Mouse (Mus musculus): Measurements from ENCODE around the gene Ptpre. TPM values are rescaled to one million over a fixed set of nuclear protein-coding genes. Genes with fewer than 3 reads are reported as not detected.

Ptpre gene
- polyA plus RNA-seq, 1 experiment from 2014 or later: 2.4 TPM

DNA sequence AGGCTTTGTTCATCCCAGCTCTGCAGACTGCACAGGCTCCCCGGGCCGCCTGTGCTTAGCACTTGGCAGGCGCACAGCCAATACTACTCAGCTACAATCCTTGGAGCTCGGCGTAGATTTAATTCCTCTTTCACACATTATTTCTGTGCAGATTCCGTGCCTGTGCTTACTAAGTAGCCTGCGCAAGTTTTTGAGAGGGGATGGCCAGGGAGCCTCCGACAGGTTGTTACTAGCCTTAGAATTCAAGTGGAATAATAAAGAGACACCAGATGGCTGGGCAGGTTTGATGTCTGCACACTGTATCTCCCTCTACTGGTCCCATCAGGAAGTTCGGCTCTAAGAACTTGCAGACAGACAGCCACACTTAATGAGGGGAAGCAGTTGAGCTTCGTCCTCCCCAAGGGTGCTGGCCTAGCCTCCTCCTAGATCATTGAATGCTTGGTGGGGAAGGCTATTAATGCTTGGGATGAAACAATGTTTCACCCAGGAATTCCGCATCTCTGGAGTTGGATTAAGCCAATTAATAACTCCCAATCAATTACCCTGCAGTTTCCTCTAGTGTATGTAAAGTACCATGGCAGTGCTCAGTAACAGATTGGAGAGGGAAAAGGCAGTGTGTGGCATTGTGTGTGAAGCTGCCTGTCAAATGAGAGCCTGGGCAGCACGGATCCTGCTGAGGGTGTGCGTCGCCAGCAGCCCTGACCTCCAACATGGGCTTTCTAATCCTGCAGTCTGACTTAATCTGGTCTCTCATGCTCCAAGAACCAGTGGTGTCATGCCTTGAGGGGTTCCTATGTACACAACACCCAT, 104.6 kb downstream of the Ptpre start:
- Histone ChIP-seq H3K9ac (ENCODE audit: low read depth, low read length) (no peak overlapping the region), H3K27me3 (replicated peaks; ENCODE audit: control insufficient read depth, insufficient read depth, low read length) (no peaks in the 10 kb centered on the region), H3K4me1 (ENCODE audit: control insufficient read depth, insufficient read depth, low read length) (no peaks in the 10 kb centered on the region), H3K4me2 (ENCODE audit: low read depth, low read length) (no peak overlapping the region), H3K4me3 (ENCODE audit: low read length) (no peak overlapping the region), H3K36me3 (ENCODE audit: control insufficient read depth, insufficient read depth, low read length) (no peaks in the 10 kb centered on the region), H3K9me3 (ENCODE audit: control insufficient read depth, low read length) (no peaks in the 10 kb centered on the region), H3K27ac (ENCODE audit: low read length) (no peak overlapping the region)
- WGBS: 62% methylated on average over 14 of the region's 14 CpGs
- ATAC-seq: no peak

DNA sequence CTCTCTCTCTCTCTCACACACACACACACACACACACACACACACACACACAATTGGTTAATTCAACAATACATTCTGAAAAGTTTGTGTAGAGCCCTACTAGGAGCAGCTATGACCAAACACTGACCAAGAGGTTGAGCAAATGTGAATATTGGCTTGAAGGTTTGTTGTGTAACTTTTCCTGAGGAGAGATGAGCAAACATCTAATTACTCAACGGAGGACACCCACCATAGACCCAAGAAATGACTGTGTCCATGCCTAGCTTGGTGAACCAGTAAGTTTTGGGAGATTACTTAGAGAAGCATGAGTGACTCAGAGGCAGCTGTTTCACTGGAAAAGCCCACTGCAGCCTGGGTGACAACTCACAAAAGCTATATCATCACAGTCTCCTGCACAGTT, 107.2 kb downstream of the Ptpre start:
- Histone ChIP-seq H3K9ac (ENCODE audit: low read depth, low read length) (no peak overlapping the region), H3K27me3 (replicated peaks; ENCODE audit: control insufficient read depth, insufficient read depth, low read length) (no peaks in the 10 kb centered on the region), H3K9me3 (ENCODE audit: control insufficient read depth, low read length) (peaks cover 6% of the 10 kb centered on the region; the same call in 1 of the 2 replicates), H3K4me2 (ENCODE audit: low read depth, low read length) (no peak overlapping the region), H3K36me3 (ENCODE audit: control insufficient read depth, insufficient read depth, low read length) (no peaks in the 10 kb centered on the region), H3K4me1 (ENCODE audit: control insufficient read depth, insufficient read depth, low read length) (no peaks in the 10 kb centered on the region), H3K27ac (ENCODE audit: low read length) (no peak overlapping the region), H3K4me3 (ENCODE audit: low read length) (no peak overlapping the region)
- WGBS: 86% methylated on average over 1 of the region's 1 CpGs
- no peak for ATAC-seq

DNA sequence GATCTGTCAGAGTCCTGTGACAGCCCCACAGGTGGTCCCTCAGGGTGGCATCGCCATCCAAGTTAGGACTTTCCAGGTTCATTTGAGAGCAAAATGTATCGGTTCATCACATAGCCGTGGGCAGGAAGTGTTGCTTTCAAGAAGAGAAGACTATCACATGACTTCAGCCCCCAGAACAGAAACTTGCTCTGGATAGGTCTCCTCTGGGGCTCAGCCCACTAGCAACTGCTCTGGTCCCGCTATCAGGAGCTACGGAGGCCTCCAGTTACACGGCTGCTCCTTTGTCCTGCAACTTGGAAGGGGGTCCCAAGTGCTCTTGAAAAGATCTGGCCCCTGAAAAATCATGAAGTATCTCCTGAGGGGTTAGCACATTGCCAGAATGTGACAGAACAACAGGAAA, 109.7 kb downstream of the Ptpre start:
- WGBS: 82% methylated on average over 6 of the region's 6 CpGs
- Histone ChIP-seq H3K4me2 (ENCODE audit: low read depth, low read length) (no peak overlapping the region), H3K4me3 (ENCODE audit: low read length) (no peak overlapping the region), H3K9ac (ENCODE audit: low read depth, low read length) (no peak overlapping the region), H3K9me3 (ENCODE audit: control insufficient read depth, low read length) (peaks cover 6% of the 10 kb centered on the region; the same call in 1 of the 2 replicates), H3K36me3 (ENCODE audit: control insufficient read depth, insufficient read depth, low read length) (no peaks in the 10 kb centered on the region), H3K27me3 (replicated peaks; ENCODE audit: control insufficient read depth, insufficient read depth, low read length) (no peaks in the 10 kb centered on the region), H3K27ac (ENCODE audit: low read length) (no peak overlapping the region), H3K4me1 (ENCODE audit: control insufficient read depth, insufficient read depth, low read length) (peaks cover 5% of the 10 kb centered on the region; the same call in 1 of the 2 replicates)
- ATAC-seq: no peak

DNA sequence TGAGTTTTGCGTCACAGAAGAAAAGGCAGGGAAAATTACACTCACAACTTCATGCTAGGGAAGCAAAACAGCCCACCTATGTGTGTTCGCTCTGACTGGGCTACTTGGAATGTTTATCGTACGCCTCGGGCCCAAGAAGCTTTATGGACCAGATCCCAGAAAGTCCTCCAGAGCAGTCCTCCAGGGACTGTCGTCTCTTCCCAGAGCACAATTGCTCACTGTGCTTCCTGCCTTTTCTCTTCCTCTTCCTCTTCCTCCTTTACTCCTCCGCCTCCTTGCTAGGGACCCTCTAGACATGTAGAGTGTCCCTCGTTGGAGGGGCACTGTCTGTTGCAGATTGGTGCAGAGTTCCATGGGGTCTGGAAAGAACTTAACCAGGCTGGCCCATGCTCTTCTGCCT, 111.5 kb downstream of the Ptpre start:
- H3K9ac ChIP-seq (ENCODE audit: low read depth, low read length): no peak overlapping the region
- peaks cover 6% of the 10 kb centered on the region; the same call in 1 of the 2 replicates for H3K9me3 ChIP-seq (ENCODE audit: control insufficient read depth, low read length)
- no peak overlapping the region for H3K27ac ChIP-seq (ENCODE audit: low read length)
- no peak for ATAC-seq
- H3K27me3 ChIP-seq (replicated peaks; ENCODE audit: control insufficient read depth, insufficient read depth, low read length): no peaks in the 10 kb centered on the region
- WGBS: 72% methylated on average over 8 of the region's 8 CpGs
- H3K4me1 ChIP-seq (ENCODE audit: control insufficient read depth, insufficient read depth, low read length): peaks cover 7% of the 10 kb centered on the region; the same call in 1 of the 2 replicates
- H3K36me3 ChIP-seq (ENCODE audit: control insufficient read depth, insufficient read depth, low read length): no peaks in the 10 kb centered on the region
- H3K4me3 ChIP-seq (ENCODE audit: low read length): no peak overlapping the region
- H3K4me2 ChIP-seq (ENCODE audit: low read depth, low read length): no peak overlapping the region

DNA sequence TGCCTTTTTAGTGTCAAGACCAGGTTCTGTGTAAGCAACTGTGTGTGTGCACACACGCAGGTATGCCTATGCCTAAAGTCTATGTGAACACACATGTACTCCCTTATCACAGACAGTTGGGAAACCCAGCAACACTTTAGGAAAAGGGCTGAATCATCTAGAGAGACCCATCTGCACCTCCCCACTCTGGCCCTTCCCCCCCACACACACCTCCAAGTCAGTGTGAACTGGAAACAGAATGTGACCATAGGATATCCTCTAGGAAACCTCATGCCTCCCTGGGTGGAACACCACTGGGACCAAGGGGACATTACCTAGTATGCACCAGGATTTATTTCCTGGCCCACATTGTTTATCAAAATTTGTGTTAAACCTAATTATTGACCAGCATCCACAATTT, 112.0 kb downstream of the Ptpre start:
- H3K27me3 ChIP-seq (replicated peaks; ENCODE audit: control insufficient read depth, insufficient read depth, low read length): no peaks in the 10 kb centered on the region
- H3K4me1 ChIP-seq (ENCODE audit: control insufficient read depth, insufficient read depth, low read length): peaks cover 7% of the 10 kb centered on the region; the same call in 1 of the 2 replicates
- H3K4me3 ChIP-seq (ENCODE audit: low read length): no peak overlapping the region
- H3K36me3 ChIP-seq (ENCODE audit: control insufficient read depth, insufficient read depth, low read length): no peaks in the 10 kb centered on the region
- ATAC-seq: no peak
- H3K27ac ChIP-seq (ENCODE audit: low read length): no peak overlapping the region
- H3K4me2 ChIP-seq (ENCODE audit: low read depth, low read length): no peak overlapping the region
- WGBS: 94% methylated on average over 1 of the region's 1 CpGs
- H3K9me3 ChIP-seq (ENCODE audit: control insufficient read depth, low read length): peaks cover 6% of the 10 kb centered on the region; the same call in 1 of the 2 replicates
- no peak overlapping the region for H3K9ac ChIP-seq (ENCODE audit: low read depth, low read length)

DNA sequence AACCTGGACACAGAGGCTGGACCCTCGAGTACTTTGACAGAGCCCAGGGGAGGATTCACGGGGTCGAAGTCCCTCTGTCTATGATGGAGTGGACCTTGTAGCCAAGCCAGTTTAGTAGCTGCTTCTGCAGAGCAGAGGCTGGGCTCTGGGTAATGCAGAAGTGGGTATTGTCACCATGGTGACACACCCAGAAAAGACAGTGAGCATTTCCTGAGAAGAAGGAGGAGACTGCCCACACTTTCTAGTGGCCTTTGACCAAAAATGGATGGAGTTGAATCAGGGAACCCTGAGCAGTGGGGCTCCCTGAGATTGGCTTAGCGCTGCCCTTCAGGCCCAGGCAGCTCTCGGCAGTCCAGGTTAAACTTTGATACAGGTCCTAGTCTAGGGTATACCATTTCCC, 112.8 kb downstream of the Ptpre start:
- H3K27ac ChIP-seq (ENCODE audit: low read length): no peak overlapping the region
- no peaks in the 10 kb centered on the region for H3K27me3 ChIP-seq (replicated peaks; ENCODE audit: control insufficient read depth, insufficient read depth, low read length)
- WGBS: 73% methylated on average over 5 of the region's 5 CpGs
- no peak for ATAC-seq
- peaks cover 6% of the 10 kb centered on the region; the same call in 1 of the 2 replicates for H3K9me3 ChIP-seq (ENCODE audit: control insufficient read depth, low read length)
- peaks cover 7% of the 10 kb centered on the region; the same call in 1 of the 2 replicates for H3K4me1 ChIP-seq (ENCODE audit: control insufficient read depth, insufficient read depth, low read length)
- H3K36me3 ChIP-seq (ENCODE audit: control insufficient read depth, insufficient read depth, low read length): no peaks in the 10 kb centered on the region
- no peak overlapping the region for H3K4me3 ChIP-seq (ENCODE audit: low read length)
- no peak overlapping the region for H3K4me2 ChIP-seq (ENCODE audit: low read depth, low read length)
- H3K9ac ChIP-seq (ENCODE audit: low read depth, low read length): no peak overlapping the region

DNA sequence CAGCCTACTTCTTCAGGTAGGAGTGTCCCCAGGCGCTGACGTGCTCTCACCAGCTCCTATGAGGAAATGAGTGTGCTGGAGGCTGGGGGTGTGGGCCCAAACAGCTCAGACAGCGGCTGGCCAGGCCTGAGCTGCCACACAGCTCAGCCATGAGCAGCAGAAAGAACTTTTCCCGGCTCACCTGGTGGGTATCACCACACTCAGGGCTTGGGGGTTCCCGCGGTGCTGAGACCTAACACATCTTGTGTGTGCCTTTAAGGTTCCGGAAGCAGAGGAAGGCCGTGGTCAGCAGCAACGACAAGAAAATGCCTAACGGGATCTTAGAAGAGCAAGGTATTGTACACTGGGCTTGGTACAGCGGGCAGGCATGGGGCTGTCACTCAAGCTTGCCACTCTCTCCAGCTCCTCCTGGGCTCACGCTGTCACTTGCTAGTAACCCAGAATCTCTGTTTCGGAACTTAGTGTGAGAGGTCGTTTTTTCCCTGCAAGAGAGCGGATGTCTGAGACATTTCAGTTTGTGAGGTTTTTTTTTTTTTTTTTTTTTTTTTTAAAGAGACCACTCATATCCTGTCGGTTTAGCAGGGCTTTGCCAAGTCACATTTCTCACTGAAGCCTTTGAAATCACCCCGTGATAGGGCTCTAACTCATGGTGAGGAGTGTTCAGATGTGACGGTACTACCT, 114.7 kb downstream of the Ptpre start:
- Histone ChIP-seq H3K27ac (ENCODE audit: low read length) (peak overlapping the region; percentile 51), H3K36me3 (ENCODE audit: control insufficient read depth, insufficient read depth, low read length) (no peaks in the 10 kb centered on the region), H3K4me3 (ENCODE audit: low read length) (peak overlapping the region; percentile 30), H3K4me1 (ENCODE audit: control insufficient read depth, insufficient read depth, low read length) (peaks cover 7% of the 10 kb centered on the region; the same call in 1 of the 2 replicates), H3K27me3 (replicated peaks; ENCODE audit: control insufficient read depth, insufficient read depth, low read length) (no peaks in the 10 kb centered on the region), H3K9ac (ENCODE audit: low read depth, low read length) (peak overlapping the region; percentile 55), H3K4me2 (ENCODE audit: low read depth, low read length) (peak overlapping the region; percentile 43), H3K9me3 (ENCODE audit: control insufficient read depth, low read length) (peaks cover 6% of the 10 kb centered on the region; the same call in 1 of the 2 replicates)
- 42% methylated on average over 18 of the region's 18 CpGs for WGBS
- peak; percentile 79 for ATAC-seq

DNA sequence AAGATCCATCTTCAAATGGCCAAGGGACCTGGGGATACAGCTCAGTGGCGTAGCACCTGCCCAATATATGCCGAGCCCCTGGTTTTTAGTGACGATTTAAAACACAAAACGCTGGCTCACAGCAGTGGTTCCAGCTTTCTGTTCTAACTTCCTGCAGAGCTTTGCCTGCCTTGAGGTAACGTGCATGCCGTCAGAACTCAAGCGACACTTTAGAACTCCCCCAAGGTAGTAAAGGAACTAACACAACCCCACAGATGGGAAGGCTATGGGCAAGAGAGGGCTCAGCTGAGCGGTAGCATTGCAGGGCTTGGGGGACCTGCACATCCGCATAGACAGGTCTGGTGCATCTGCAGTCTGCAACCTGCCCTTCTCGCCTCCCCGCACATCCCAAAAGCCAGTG, 115.5 kb downstream of the Ptpre start:
- Histone ChIP-seq H3K4me2 (ENCODE audit: low read depth, low read length) (no peak overlapping the region), H3K27ac (ENCODE audit: low read length) (no peak overlapping the region), H3K36me3 (ENCODE audit: control insufficient read depth, insufficient read depth, low read length) (no peaks in the 10 kb centered on the region), H3K9ac (ENCODE audit: low read depth, low read length) (no peak overlapping the region; the same call in 1 of the 2 replicates), H3K27me3 (replicated peaks; ENCODE audit: control insufficient read depth, insufficient read depth, low read length) (no peaks in the 10 kb centered on the region), H3K4me3 (ENCODE audit: low read length) (no peak overlapping the region), H3K4me1 (ENCODE audit: control insufficient read depth, insufficient read depth, low read length) (peaks cover 7% of the 10 kb centered on the region; the same call in 1 of the 2 replicates), H3K9me3 (ENCODE audit: control insufficient read depth, low read length) (peaks cover 6% of the 10 kb centered on the region; the same call in 1 of the 2 replicates)
- 66% methylated on average over 11 of the region's 11 CpGs for WGBS
- ATAC-seq: no peak

DNA sequence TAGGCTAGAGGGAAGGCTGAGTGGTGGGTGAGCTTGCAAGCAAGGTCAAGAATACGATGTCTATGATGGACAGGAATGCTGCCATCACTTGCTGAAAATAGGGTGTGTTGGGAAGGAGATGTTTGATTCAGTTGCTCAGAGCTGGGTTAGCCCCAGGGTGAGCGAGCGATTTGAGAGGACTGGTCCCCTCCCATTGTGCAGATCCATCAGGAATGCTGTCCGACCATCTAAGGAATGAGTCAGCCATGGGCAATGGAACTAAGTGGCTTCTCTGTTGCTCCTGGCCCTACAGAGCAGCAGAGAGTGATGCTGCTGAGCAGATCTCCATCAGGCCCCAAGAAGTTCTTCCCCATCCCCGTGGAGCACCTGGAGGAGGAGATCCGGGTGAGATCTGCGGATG, 116.3 kb downstream of the Ptpre start:
- Histone ChIP-seq H3K36me3 (ENCODE audit: control insufficient read depth, insufficient read depth, low read length) (no peaks in the 10 kb centered on the region), H3K9ac (ENCODE audit: low read depth, low read length) (no peak overlapping the region), H3K4me2 (ENCODE audit: low read depth, low read length) (no peak overlapping the region), H3K27ac (ENCODE audit: low read length) (no peak overlapping the region), H3K27me3 (replicated peaks; ENCODE audit: control insufficient read depth, insufficient read depth, low read length) (no peaks in the 10 kb centered on the region), H3K4me3 (ENCODE audit: low read length) (no peak overlapping the region), H3K9me3 (ENCODE audit: control insufficient read depth, low read length) (no peaks in the 10 kb centered on the region), H3K4me1 (ENCODE audit: control insufficient read depth, insufficient read depth, low read length) (peaks cover 7% of the 10 kb centered on the region; the same call in 1 of the 2 replicates)
- no peak for ATAC-seq
- 91% methylated on average over 7 of the region's 7 CpGs for WGBS
